Mouse (Mus musculus): ENCODE results near the gene Ncln.

Ncln gene

DNA sequence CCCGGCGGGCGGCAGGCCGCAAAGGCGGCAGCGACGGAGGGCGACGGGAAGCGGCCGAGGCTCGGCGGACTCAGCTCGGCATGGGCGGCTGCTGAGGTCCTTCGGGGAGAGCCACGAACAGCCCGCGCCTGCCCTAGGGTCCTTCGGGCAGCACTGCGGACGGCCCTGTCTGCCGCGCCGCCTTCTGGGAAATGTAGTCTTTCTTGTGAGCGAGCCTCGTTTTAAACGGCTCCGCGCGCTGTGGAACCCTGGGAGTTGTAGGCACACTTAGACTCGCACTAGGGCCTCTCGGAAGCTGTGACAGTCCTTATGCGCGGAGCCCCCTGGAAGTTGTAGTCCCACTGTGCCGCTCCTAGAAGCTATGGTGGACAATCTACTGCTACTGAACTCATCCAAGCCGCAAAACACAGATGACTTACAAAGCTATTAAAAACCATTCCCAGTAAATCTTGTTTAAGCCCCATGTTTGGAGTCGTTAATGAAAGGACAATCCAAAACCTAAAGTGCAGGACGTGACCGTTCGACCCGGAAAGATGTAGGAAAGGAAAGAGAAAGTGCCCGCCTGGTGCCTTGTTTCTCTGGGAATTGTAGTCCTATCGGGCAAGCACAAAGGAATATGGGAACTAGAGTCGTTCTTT lies at the start of gene Ncln:
Gene Ncln, minus strand, starts transcription at position 129 of the 638 bp plus-strand sequence.
- Histone ChIP-seq H3K4me1 (replicated peaks; ENCODE audit: low read depth, low read length) (peaks cover 70% of the 10 kb centered on the region), H3K36me3 (ENCODE audit: insufficient read depth, low read length) (peaks cover 44% of the 10 kb centered on the region), H3K27me3 (ENCODE audit: insufficient read depth, low read length) (no peaks in the 10 kb centered on the region), H3K9me3 (ENCODE audit: low read length) (no peaks in the 10 kb centered on the region), H3K4me3 (replicated peaks; ENCODE audit: low read length) (peak within 1 kb of the TSS; percentile 97)
- TF ChIP-seq POU5F1 (IDR thresholded peaks at IDR 0.05; ENCODE audit: borderline replicate concordance, low read length) (no peak), NANOG (IDR thresholded peaks at IDR 0.05; ENCODE audit: borderline replicate concordance, low read length) (no peak), CTCF (conservative IDR thresholded peaks at IDR 0.05; ENCODE audit: low read length) (no peak)

GRCm38 (mm10) chr10:81545161-81545747 lies 49.1 kb upstream of the Ncln start, which contains the start of gene Gna11:
Gna11 (minus strand) TSS chr10:81545190.
- H3K27me3 ChIP-seq (ENCODE audit: insufficient read depth, low read length): peaks cover 13% of the 10 kb centered on the region
- peaks cover 15% of the 10 kb centered on the region for H3K36me3 ChIP-seq (ENCODE audit: insufficient read depth, low read length)
- no peak for TF ChIP-seq POU5F1 (IDR thresholded peaks at IDR 0.05; ENCODE audit: borderline replicate concordance, low read length)
- TF ChIP-seq CTCF (conservative IDR thresholded peaks at IDR 0.05; ENCODE audit: low read length): no peak
- no peak for TF ChIP-seq NANOG (IDR thresholded peaks at IDR 0.05; ENCODE audit: borderline replicate concordance, low read length)
- H3K4me1 ChIP-seq (replicated peaks; ENCODE audit: low read depth, low read length): peaks cover 68% of the 10 kb centered on the region
- peak within 1 kb of the TSS; percentile 91 for H3K4me3 ChIP-seq (replicated peaks; ENCODE audit: low read length)
- H3K9me3 ChIP-seq (ENCODE audit: low read length): no peaks in the 10 kb centered on the region

DNA sequence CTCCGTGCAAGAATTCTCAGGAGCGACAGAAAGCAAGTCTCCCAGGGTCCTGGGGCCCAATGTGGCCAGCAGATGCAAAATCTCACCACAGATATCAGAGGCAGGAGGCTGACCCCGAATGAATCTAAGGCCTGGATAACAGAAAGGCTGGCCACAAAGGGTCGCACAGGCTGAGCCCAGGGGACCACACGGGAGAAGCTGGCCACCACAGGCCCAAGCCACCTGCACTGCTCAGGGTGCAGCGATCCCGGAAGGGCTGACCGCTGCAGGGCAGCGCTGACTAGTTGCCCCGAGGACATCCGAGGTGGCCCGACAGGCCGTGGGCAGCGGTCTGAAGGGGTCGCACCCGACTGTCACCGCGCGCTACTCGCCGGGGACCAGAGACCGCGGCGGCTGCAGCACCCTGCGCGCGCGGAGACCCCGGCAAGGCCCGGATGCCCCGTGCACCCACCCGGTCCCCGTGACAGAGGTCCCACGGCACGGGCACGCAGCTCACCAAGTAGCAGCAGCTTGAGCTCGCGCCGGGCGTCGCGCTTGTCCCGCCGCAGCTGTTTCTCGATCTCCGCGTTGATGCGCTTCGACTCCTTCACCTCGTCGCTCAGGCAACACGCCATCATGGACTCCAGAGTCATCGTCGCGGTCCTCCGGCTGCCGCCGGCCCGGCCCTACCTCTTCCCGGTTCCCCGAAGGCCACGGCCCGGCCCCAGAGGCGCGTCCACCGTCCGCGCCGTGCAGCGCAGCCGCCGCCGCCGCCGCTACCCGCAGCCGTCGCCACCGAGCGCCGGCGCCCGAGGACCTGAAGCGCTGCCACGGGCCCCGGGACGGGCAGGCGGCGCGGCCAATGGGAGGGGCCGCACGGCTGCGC lies 48.3 kb upstream of the Ncln start:
- peaks cover 13% of the 10 kb centered on the region for H3K27me3 ChIP-seq (ENCODE audit: insufficient read depth, low read length)
- peaks cover 69% of the 10 kb centered on the region for H3K4me1 ChIP-seq (replicated peaks; ENCODE audit: low read depth, low read length)
- TF ChIP-seq POU5F1 (IDR thresholded peaks at IDR 0.05; ENCODE audit: borderline replicate concordance, low read length) (no peak), NANOG (IDR thresholded peaks at IDR 0.05; ENCODE audit: borderline replicate concordance, low read length) (no peak), CTCF (conservative IDR thresholded peaks at IDR 0.05; ENCODE audit: low read length) (no peak)
- H3K36me3 ChIP-seq (ENCODE audit: insufficient read depth, low read length): peaks cover 22% of the 10 kb centered on the region
- peak overlapping the region; percentile 91 for H3K4me3 ChIP-seq (replicated peaks; ENCODE audit: low read length)
- H3K9me3 ChIP-seq (ENCODE audit: low read length): no peaks in the 10 kb centered on the region

DNA sequence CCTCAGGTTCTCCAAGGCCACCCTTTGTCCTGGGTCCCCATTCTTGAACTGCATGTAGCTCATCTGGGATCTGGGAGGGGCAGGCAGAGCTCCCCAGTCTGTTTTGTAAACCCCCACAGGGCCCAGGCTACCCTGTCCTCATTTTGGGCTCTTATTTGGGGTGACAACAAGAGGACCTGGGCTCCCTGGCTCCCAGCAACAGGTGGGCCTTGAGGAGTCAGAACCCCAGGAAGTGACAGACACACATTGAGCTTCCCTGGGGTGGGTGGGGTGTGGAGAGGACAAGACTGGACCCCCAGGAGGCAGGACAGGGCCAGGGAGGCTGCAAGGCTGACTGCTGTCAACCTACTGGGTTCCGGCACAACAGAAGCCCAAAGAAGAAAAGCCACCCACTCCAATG lies 47.4 kb upstream of the Ncln start:
- H3K27me3 ChIP-seq (ENCODE audit: insufficient read depth, low read length): peaks cover 13% of the 10 kb centered on the region
- peaks cover 66% of the 10 kb centered on the region for H3K4me1 ChIP-seq (replicated peaks; ENCODE audit: low read depth, low read length)
- TF ChIP-seq CTCF (conservative IDR thresholded peaks at IDR 0.05; ENCODE audit: low read length) (no peak), NANOG (IDR thresholded peaks at IDR 0.05; ENCODE audit: borderline replicate concordance, low read length) (no peak), POU5F1 (IDR thresholded peaks at IDR 0.05; ENCODE audit: borderline replicate concordance, low read length) (no peak)
- peaks cover 31% of the 10 kb centered on the region for H3K36me3 ChIP-seq (ENCODE audit: insufficient read depth, low read length)
- H3K9me3 ChIP-seq (ENCODE audit: low read length): no peaks in the 10 kb centered on the region
- H3K4me3 ChIP-seq (replicated peaks; ENCODE audit: low read length): peak overlapping the region; percentile 91

GRCm38 (mm10) chr10:81542727-81543460 lies 46.7 kb upstream of the Ncln start:
- H3K4me3 ChIP-seq (replicated peaks; ENCODE audit: low read length): peak overlapping the region; percentile 91
- peaks cover 65% of the 10 kb centered on the region for H3K4me1 ChIP-seq (replicated peaks; ENCODE audit: low read depth, low read length)
- H3K27me3 ChIP-seq (ENCODE audit: insufficient read depth, low read length): peaks cover 13% of the 10 kb centered on the region
- TF ChIP-seq POU5F1 (IDR thresholded peaks at IDR 0.05; ENCODE audit: borderline replicate concordance, low read length) (no peak), CTCF (conservative IDR thresholded peaks at IDR 0.05; ENCODE audit: low read length) (no peak), NANOG (IDR thresholded peaks at IDR 0.05; ENCODE audit: borderline replicate concordance, low read length) (no peak)
- no peaks in the 10 kb centered on the region for H3K9me3 ChIP-seq (ENCODE audit: low read length)
- H3K36me3 ChIP-seq (ENCODE audit: insufficient read depth, low read length): peaks cover 39% of the 10 kb centered on the region

DNA sequence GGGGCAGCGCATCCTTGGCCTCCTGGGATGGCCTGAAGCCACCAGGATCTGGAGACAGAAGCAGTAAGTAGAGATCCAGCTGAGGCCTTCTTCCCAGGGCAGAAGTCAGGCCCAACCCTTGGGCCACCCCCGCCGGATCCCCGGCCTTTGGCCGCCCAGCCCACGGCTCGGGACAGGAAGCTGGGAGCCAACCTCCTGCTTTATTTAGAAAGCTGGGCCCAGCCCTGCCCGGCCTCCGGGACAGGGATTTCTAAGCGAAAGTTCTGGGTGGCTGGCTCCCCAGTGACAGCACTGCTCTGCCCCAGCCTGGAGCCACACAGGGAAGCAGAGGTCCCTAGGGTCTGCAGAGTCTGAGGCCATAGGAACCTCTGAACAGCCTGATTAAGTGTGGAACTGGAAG lies 45.6 kb upstream of the Ncln start:
- H3K4me3 ChIP-seq (replicated peaks; ENCODE audit: low read length): peak overlapping the region; percentile 91
- H3K36me3 ChIP-seq (ENCODE audit: insufficient read depth, low read length): peaks cover 43% of the 10 kb centered on the region
- H3K9me3 ChIP-seq (ENCODE audit: low read length): no peaks in the 10 kb centered on the region
- no peak for TF ChIP-seq NANOG (IDR thresholded peaks at IDR 0.05; ENCODE audit: borderline replicate concordance, low read length)
- peaks cover 69% of the 10 kb centered on the region for H3K4me1 ChIP-seq (replicated peaks; ENCODE audit: low read depth, low read length)
- peaks cover 13% of the 10 kb centered on the region for H3K27me3 ChIP-seq (ENCODE audit: insufficient read depth, low read length)

DNA sequence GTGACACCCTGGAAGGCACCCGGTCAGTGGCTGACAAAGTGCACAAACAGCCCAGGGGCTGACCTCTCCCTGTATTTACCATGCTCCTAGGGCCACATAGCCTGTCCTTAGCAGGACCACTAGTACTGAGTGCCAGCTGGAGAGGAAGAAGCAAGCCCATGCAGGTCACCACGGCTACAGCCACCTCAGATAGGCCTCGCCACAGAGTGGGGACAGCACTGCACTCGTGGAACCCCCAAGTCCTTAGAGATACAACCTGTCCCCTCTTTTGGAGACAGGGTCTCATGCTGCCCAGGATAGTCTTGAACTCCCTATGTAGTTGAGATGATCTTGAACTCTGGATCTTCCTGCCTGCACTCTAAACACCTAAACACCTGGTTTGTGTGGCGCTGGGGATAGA lies 45.2 kb upstream of the Ncln start:
- Histone ChIP-seq H3K36me3 (ENCODE audit: insufficient read depth, low read length) (peaks cover 43% of the 10 kb centered on the region), H3K4me1 (replicated peaks; ENCODE audit: low read depth, low read length) (peaks cover 71% of the 10 kb centered on the region), H3K4me3 (replicated peaks; ENCODE audit: low read length) (peak overlapping the region; percentile 91; the same call in 1 of the 2 replicates), H3K9me3 (ENCODE audit: low read length) (no peaks in the 10 kb centered on the region), H3K27me3 (ENCODE audit: insufficient read depth, low read length) (peaks cover 13% of the 10 kb centered on the region)
- TF ChIP-seq CTCF (conservative IDR thresholded peaks at IDR 0.05; ENCODE audit: low read length): no peak
- no peak for TF ChIP-seq POU5F1 (IDR thresholded peaks at IDR 0.05; ENCODE audit: borderline replicate concordance, low read length)
- TF ChIP-seq NANOG (IDR thresholded peaks at IDR 0.05; ENCODE audit: borderline replicate concordance, low read length): no peak

All from E14TG2a.4 (cell line).